Comparison of ENCODE assay signal across 8 mouse cellular contexts in genomic region chr6:108476797-108477235, GRCm38 (mm10).
DNase-seq lines count a peak whose midpoint lies in the region.

No protein-coding gene starts in this region.

- DNase-seq in gastrocnemius, adult 18-20 months (ENCODE audit: low spot score) = peak; percentile 41
- no peak for DNase-seq in gastrocnemius, postnatal 10 days
- peak; percentile 27 for DNase-seq in fibroblast of lung, adult 2 months (ENCODE audit: low read depth)
- DNase-seq in kidney, postnatal 25 days = peak; percentile 81 to 83
- DNase-seq in natural killer cell, adult 2 months (ENCODE audit: low spot score in 2 of 2) = peak; percentile 51 to 76
- DNase-seq in cerebellum, postnatal 14 days = no peak
- no peak for DNase-seq in embryo, embryonic 10.5 days (ENCODE audit: low spot score)
- no peak for DNase-seq in left cerebral cortex, postnatal 25 days (ENCODE audit: low spot score in 2 of 2)

- intact Hi-C loops in left cerebral cortex, postnatal 25 days (cut with DNase I) = no loop called here

Comparison
In these comparisons a context has a peak if more than half of its experiments do, and no peak if none do; other contexts are left out.
1. DNase-seq: peak in gastrocnemius, adult 18-20 months (single experiment), fibroblast of lung, adult 2 months (single experiment), kidney, postnatal 25 days (2 of 2) and natural killer cell, adult 2 months (2 of 2); none in gastrocnemius, postnatal 10 days (single experiment), cerebellum, postnatal 14 days (0 of 2), embryo, embryonic 10.5 days (single experiment) and left cerebral cortex, postnatal 25 days (0 of 2).